Mouse (Mus musculus): Measurements from ENCODE around the gene Hsdl2.

- TF ChIP-seq CTCF (conservative IDR thresholded peaks at IDR 0.05; ENCODE audit: insufficient read depth, insufficient read length, low read depth, low read length) (no peak), POLR2A (IDR thresholded peaks at IDR 0.05; ENCODE audit: low read depth, low read length) (no peak)
Measured at GRCm38 (mm10) chr4:59634532-59634931, 53.2 kb downstream of the Hsdl2 start.

Data from kidney, adult 2 months (tissue).